Mouse (Mus musculus) testis, adult 10 weeks (tissue): ENCODE data around the gene Cmc1. TPM values are rescaled to one million over a fixed set of nuclear protein-coding genes. Genes with fewer than 3 reads are reported as not detected.

Experiments used
- polyA plus RNA-seq: library from polyadenylated mRNA; stranded (reverse); fragments of 350-450 nt; fragmentation: Illumina TruSeq; extraction: RNeasy Lipid Tissue Mini Kit (QIAGEN cat#74804); gene quantifications from one replicate; pipeline ENCODE4 v1.2.3, GENCODE M21; 2014; ENCODE audit warnings: low read depth, low replicate concordance

Cmc1 gene
- polyA plus RNA-seq = 22.2 TPM

DNA sequence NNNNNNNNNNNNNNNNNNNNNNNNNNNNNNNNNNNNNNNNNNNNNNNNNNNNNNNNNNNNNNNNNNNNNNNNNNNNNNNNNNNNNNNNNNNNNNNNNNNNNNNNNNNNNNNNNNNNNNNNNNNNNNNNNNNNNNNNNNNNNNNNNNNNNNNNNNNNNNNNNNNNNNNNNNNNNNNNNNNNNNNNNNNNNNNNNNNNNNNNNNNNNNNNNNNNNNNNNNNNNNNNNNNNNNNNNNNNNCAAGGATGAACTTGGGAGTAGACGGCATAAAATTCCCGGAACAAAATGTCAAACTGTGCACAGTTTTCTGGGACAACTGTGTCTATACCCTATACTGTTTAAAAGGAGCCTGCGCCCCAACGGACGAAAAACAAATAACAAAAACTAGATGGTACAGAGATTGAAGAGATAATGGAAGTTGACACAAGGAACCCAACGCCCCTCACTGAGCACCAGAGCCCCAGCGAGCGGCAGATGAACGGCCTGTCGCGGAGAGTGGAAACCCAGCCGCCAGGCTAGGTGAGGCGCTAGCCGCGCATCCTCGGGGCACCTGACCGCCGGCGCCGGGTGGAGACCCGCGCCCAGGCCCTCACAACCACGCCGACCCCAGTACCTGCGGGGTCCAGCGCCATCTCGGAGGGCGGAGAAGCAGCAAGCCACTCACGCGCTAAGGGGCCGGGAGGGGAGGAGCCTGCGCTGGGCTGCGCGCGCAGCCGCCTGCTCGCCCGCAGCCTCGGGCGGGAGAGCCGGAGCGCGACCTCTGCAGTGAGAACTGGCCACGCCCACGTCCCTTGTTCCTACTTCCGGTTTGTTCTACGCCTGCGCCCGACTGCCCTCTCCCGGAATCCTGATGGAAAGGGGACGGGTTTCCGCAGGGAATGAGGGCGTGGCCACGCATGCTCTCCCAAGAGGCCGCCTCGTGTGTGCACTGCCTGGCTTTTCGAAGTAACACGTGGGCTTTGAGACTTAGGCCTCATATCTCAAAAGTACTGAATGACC, at the start of gene Cmc1:
TSS of gene Cmc1 (minus strand) at position 771 of the 996 bp plus-strand sequence.

DNA sequence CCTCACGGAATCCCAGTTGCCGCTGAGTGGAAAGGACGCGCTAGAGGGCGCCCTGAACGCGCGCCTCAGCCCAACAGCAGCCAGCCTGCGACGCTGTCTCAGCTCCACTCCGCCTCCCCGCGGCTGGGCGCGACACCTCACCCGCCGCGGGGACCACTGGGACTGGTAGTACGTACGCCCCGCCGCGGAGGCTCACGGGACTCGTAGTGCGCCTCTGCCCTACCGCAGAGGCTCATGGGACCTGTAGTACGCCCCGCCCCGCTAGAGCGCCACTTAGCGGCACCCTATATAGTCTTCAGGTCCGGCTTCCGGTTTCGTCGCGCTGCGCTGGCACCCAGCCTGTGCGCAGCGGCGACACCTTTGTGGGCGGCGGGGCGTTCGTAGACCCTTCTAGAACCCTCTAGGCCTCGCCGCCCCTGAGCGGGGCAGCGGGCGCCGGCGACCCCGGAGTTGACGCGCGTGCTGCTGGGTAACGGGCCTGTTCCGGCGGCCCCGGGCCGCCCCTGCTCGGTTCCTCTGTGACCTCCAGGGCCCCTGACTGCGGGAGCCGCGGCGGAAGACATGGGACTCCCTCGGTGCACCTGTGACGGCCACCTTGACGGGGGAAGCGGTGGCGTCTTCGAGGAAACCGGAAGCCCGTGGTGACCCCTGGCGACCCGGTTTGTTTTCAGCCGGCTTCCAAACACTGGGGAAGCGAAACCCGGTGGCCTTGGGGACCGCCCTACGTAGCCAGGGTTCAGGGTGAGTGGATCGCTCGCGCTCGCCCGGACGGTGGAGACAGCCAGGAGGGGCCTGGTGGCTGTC, 109.6 kb downstream of the Cmc1 start, which contains the start of gene Azi2:
TSS of gene Azi2 (plus strand) at position 282 of the 804 bp plus-strand sequence.

Other genes starting within 250 kb of the Cmc1 start
- gene Azi2, start 109.7 kb downstream of the Cmc1 start, polyA plus RNA-seq = 225 TPM